Mouse (Mus musculus): ENCODE measurements around the gene Nars2.
"Not testable (repeated sequence)": the region's sequence is repeated elsewhere in the genome, so short reads cannot be mapped to it uniquely, and the experiment has no call there.

The Nars2 gene

DNA sequence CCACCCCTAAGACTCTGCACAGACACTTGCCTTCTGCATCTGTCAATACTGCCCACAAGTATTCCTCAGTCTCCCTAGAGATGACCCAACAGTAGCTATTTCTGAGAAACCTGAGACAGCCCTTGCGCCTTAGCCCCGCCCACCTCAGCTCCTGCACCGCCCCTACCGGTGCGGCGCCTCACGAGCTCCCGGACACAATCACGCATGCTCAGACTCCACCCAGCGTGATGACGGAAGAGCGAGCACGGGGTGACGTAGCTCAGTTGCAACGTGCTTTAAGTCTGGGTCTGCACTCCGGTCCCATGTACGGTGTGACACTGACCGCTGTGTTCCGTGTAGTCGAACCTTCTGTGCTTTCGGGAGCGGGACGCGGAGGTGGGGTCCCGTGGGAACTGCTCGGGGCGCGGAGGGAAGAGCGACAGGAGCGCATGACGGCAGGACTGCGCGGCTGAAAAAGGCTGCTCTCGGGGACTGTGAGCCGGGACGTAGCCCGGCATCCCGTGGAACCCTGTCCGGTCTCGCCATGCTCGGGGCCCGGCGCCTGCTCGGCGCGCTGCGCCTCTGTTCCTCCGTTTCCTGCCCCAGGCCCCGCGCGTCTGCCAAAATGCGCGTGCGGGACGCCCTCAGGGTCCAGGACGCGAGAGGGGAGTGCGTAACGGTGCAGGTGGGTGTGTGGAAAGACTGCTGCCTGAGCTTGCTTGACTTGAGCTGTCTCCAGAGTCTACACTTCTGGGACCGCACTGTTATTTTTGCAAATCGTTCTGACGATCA, at the start of gene Nars2:
Gene Nars2, plus strand, starts transcription at position 225 of the 771 bp plus-strand sequence.
- in situ Hi-C loops (cut with MboI), result no loop called here

DNA sequence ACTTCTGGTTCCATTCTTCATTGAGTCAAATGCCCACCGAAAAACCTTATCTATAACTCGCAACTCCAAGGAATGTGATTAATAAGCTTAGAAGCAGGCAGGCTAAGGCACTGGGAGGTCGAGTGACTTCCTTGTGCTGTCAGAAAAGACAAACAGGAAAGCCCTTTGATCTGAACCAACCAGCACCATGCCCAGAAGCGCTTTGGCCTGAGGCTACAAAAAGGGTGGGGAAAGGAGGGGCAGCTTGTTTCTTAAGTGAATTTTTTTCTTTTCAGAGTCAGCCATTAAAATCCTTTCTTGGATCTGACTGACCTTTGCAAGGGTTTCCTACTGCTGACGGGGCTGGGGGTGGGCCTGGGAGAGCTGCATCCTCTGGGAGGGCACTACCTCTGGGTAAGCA, 49.1 kb upstream of the Nars2 start:
- in situ Hi-C loops (cut with MboI), result no loop called here

DNA sequence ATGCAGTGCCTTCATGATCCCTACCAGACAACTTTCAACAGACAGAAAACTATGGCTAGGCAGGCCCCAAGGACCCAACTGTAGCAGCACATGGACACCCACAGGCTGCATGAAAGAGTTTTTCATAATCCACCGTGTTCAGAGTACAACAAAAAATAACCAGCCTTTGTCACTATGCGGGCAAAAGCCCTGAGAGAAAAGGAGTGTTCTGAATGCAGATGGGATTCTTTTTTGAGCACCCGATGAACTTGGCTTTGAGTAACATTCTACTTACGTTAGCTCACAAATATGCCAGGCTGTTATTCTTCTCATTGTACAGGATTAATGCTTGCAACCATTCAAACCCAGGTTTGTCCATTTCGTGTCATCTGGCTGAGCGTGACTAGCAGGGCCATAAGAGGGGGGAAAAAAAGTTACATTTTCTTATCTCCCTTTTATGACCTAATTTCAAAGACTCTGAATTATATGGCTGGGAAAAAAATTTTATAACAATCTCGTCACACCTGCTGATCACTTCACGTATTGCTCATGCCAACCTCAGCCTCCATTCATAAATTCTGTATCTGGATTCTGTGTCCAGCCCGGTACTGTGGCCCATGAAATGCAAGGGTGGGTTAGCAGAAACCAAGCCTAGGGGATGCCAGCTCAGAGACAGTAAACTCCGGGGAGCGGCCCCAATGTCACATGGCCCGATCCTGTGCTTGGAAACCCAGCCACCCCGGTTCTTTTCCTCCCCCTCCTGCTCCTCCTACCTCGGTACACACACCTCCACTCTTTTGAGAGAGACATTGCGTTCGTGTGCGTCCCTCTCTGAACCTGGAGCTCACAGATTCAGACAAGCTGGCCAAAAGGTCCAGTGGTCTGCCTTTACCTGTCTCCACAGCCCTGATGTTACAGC, 48.0 kb upstream of the Nars2 start:
- in situ Hi-C loops (cut with MboI), result no loop called here

DNA sequence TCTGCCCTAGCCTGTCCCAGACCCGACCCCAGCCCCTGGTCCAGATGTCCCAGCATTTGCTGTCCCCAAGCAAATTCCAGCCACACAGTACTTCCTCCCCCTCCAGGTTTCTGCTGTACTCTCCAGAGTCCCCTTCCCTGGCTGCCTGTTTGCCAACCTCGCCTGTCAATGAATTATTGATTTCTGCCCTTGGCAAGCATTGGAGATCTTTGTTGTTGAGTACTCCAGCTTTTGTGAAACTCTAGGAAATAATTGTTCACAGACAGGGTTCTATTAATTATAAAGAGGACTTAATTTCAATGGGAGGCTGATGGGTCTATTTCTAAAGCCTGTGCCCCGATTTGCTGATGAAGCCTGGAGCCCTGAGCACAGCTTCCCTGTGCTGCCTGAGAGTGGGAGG, 46.9 kb upstream of the Nars2 start:
- in situ Hi-C loops (cut with MboI), result no loop called here

DNA sequence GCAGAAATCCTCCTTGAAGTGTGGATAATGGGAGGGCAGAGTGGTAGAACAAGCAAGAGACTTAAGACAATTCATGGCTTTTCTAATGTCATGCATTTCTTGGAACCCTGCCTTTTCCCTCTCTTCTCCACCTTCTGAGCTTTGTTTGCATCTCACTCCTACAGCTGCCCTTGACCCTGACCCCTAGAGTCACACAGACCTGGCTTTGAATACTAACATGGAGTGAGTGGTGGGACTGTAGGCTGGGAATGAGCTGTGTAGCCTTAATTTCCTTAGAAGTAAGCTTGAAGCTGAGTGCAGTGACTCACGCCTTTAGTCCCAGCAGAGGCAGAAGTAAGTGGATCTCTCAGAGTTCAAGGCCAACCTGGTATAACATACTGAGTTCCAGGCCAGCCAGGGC, 46.4 kb upstream of the Nars2 start:
- in situ Hi-C loops (cut with MboI), result no loop called here

DNA sequence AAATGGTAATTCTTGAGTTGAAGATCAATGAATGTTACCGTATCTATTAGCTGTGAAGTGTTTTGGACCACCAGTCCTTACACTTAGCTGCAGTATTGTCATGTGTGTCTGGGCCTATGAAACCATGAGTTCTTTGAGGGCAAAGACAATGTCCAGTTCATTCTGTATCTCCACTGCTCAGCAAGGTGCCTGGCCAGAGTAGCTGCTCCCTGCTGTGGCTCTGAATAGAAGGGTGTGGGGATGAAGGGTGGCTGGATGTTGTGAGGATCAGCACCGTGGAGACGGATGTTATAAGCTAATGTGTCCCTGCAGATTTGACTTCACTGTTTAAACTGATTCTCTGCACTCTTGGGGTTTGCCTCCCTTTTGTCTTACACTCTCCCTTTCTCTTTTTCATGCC, 45.9 kb upstream of the Nars2 start:
- in situ Hi-C loops (cut with MboI), result no loop called here

DNA sequence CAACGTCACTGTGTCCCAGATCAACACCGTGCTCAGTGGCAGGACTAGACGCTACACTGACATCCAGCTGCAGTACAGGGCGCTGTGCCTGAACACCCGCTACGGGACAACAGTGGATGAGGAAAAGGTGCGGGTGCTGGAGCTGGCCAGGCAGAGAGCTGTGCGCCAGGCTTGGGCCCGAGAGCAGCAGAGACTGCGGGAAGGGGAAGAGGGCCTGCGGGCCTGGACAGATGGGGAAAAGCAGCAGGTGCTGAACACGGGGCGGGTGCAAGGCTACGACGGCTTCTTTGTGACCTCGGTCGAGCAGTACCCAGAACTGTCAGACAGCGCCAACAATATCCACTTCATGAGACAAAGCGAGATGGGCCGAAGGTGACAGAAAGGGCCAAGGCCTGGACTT, 45.1 kb upstream of the Nars2 start:
- in situ Hi-C loops (cut with MboI), result no loop called here

DNA sequence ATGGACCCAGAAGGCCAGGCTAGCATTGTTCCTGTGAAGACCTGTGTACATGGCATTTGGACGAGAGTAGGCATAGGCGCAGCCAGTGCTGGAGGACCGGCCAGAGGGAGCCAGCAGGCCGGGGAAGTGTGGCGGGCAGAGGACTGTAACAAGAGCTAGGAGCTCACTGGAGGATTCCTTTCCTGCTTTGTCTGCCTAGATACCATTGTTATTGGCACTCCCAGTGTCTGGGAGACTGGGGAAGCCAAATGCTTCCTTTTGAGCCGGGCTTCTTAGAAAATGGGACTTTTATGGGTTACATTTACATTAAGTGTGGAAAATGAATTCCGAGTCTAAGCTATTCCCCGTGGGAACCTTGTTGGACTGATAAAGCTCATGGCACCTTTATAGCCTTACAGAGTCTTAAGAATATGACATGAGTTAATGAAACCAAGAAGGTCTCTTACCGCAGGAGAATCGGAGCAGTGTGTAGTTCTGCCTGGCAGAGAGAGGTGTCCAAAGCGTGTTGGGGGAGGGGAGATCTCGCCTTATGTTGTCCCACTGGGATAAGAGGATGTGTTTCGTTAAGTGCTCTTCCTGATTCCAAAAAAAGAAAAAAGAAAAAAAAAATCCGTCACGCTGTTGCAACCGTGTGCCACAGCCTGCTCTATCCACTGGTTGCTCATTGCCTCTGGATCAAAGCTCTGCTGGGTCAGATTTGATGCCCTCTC, 43.2 kb upstream of the Nars2 start:
- in situ Hi-C loops (cut with MboI), result no loop called here

DNA sequence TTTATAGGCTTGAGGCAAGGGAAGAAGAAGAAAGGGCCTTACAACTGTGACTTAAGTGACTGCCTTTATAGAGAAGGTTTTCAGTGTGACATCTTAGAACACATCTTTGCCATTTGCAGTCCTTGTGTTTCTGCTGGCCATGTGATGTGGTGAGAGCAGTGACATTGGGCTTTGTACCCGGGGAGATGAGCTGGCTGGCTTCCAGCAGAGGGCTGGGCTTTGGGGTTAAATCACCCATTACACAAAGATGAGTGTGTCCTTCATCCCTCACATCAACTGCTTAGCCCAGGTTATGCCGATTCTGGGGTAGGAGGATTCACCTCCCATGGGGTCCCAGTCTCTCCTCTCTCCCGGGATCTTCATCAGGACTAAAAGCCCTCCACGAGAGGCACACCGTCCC, 41.4 kb upstream of the Nars2 start:
- in situ Hi-C loops (cut with MboI), result no loop called here

DNA sequence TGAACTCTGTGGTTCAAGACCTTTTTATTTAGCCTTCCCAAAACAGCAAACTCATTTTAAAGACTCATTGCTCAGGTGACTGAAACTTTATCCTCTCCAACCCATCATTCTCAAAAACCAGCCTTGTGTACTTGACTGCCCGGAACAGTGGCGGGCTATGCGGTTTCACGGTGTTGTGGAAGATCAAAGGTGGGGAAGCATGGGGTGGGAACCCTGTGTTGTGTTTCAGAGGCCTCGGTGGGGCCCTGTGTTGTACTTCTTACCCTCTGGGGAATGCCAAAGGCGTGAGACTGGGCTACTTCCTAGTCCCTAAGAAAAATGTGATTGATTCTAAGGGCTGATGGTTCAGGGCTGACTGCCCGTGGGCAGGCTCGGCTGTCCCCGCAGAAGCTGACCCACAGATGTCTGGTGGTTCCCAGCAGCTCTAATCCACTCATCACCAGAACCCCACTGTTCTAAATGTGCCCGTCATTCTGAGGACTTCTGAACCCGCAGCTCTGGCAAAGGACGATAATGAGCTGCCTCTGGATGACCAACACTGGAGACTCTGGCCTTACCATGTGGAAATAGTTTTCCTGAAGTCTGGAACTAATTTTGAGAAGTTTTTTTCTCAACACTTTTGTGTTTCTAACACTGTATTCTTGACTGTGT, 40.9 kb upstream of the Nars2 start:
- in situ Hi-C loops (cut with MboI), result no loop called here

DNA sequence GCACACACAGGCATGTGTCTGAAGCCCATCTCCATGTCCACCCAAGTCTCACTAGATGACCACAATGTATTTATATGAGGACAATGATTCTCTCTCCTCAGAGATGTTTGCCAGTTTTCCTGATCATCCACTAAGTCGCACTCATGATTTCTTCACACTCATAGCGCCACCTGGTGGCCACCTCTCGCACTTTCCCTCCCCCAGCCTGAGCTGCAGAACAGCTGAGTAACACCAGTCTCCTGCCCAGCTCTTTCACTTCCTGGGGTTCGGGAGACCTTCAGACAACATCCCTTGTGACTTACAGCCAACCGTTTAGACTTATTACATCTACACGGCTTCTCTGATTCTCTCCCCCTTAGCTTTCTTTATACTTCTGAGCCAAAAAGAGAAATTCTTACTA, 37.3 kb upstream of the Nars2 start:
- in situ Hi-C loops (cut with MboI), result no loop called here

DNA sequence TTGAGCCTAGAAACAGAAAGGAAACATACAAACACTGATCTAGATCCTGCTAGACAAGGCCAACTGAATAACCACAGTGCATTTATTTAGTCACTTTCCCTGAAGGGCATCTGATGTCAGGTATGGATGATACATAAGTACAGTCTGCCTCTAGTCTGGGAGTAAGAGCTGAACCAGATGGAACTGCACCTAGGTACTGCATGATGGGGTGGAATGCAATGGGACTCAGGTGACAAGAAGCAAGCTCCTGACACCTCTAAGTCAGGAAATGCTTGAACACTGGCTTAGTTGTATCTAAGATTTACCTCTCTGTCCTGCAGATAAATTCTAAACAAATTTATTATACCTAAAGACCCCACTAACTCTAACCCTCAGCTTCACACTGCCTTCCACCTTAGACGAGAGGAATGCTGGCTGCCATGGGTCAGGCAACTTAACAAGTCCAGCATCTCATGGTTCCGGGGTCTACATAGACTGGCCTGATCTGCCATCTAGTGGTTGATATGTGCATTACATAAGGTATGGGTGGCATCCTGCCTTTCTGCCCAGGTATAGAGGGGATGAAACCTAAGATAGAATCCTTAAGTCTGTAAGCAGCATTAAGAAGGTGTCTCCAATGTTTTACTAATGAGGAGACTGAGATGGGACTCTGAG, 35.7 kb upstream of the Nars2 start:
- in situ Hi-C loops (cut with MboI), result no loop called here

DNA sequence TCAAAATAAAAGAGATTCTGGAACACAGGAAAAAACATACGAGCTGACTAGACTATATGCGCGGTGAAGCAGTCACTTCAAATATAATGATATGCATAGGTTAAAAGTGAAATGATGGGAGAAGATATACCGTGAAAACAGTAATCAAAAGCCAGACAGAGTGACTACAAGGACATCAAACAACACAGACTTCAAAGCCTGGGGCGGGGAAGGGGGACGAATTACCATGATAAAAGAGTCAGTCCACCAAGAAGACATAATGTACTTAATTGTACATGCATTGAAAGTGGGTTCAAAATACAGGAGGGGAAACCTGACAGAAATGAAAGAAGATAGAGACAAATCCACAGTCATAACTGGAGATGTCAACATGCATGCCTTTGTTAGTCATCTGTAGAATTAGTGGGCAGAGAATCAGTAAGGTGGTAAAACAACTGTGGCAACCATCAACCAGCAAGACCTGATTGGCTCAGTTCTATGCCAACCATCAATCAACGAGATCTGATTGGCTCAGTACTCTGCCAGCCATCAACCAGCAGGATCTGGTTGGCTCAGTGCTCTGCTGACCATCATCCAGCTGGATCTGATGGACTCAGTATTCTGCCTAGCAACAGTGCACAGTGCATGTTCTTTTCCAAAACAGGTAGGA, 30.7 kb upstream of the Nars2 start:
- in situ Hi-C loops (cut with MboI), result loop anchor here (10.0 kb wide), 1 partner anchor 406 kb away; no protein-coding TSS in a partner anchor

DNA sequence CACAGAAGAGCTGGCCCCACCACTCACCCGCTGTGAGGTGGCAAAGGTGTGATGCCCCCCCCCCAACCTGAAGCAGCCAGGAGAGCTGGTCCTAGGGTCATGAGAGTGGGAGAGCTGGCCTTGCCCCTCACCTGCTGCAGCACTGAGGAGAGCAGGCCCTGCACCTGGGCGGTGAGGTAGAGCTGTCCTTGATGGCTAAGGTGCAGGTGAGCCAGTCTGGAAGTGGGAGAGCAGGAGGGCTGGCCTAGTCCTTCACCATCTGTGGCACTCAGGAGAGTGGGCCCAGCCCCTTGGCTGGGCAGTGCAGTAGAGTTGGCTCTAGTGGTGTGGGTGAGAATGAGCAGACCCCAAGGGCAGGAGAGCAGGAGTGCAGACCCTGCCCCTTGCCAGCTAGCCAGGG, 28.4 kb upstream of the Nars2 start:
- in situ Hi-C loops (cut with MboI), result loop anchor here (10.0 kb wide), 1 partner anchor 408 kb away; no protein-coding TSS in a partner anchor

DNA sequence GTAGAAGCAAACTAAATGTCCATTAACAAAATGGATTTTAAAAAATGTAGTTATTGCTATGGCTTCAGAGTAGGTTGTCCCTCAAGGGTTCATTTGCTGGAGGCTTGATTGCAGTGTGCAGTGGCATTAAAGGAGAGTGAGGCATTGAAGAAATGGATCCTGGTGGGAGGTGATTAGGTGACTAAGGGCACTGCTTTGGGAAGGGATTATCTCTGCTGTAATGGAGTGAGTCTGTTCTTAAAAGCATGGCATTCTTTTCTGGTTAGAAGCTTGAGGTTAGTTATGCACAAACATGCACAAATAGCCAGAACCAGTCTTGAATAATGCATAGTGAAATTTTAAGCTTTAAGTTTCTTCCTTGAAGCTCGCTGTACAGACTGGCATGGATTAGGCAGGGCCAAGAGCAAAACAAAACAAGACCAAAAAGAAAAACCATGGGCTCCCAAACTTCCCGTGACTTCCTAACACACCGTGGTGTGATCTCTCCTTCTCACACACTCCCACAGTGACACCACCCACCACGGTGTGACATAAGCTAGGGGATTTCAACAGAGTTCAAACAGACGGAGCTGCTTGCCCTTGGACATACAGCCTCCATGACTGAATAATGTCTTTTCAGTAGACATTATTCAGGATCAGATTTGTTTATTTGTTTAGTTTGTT, 7.5 kb upstream of the Nars2 start:
- in situ Hi-C loops (cut with MboI), result no loop called here

DNA sequence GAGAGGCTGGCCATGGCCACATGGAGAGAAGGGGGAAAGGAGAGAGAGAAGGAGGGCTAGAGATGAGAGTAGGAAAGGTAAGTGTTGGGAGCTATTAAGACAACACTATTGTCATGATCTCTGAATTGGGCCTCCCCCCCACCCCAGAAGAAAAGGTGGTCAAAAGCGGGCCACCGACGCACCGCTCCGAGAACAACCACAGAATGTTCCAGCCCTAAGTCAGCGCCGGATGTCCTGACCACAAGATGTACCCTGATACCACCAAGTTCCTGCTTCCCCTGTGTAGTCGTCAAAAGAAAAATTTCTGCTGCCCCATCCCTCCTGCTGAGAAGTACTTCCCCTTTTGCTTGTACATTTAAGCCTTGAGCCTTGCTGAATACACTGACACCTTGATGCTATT, 4.8 kb upstream of the Nars2 start:
- in situ Hi-C loops (cut with MboI), result not testable (repeated sequence)

DNA sequence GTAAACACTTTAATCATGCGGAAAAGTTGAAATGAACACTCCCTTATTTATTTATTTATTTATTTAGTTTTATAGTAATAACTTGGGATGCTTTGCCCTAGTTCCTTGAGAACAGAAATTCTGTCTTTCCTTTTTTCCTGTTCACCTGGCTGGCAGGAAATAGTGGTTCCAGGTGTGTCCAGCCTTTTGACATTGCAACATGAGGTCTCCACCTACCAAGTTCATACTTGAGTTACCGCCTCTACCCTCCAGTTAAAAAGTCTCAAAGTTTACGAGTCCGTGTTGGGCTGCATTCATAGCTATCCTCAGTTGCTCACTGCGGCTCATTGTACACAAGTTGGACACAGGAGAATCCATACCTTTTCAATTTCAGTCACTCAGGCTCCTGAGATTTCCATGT, 789 bp downstream of the Nars2 start:
- in situ Hi-C loops (cut with MboI), result no loop called here

DNA sequence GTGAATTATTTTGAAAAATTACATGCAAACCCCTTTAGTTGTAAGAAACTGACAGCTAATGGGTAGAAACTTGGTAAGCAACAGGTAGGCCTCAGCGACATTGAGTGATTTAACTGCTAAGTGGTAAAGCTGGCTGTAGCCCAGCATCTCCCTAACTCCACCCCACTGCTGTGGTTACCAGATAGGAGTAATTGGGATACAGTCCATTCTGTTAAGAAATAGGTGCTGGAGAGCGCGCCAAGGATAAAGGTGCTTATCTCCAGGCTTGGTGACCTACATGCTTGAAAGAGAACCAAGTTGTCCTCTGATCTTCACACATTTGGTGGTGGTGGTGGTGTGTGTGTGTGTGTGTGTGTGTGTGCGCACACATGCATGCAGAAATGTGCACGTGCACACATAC, 7.9 kb downstream of the Nars2 start:
- in situ Hi-C loops (cut with MboI), result no loop called here

DNA sequence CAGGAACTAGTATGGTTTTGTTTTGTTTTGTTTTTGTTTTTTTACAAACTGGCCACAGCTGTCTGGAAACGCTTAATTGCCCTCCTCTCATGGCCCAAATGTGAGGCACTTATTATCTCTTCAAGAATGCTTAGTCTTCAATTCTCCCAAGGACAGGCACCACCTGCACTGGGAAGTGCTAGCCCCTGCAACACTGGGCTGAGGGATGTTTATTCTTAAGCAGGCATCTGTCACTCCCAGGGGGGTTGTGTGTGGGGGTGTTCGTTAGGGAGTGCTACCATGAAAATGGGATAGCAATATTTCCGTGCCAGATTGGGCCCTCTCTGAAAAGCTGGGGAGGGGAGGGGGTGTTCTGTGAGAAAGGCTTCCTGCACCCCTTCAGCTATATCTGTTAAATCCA, 15.9 kb downstream of the Nars2 start:
- in situ Hi-C loops (cut with MboI), result no loop called here

DNA sequence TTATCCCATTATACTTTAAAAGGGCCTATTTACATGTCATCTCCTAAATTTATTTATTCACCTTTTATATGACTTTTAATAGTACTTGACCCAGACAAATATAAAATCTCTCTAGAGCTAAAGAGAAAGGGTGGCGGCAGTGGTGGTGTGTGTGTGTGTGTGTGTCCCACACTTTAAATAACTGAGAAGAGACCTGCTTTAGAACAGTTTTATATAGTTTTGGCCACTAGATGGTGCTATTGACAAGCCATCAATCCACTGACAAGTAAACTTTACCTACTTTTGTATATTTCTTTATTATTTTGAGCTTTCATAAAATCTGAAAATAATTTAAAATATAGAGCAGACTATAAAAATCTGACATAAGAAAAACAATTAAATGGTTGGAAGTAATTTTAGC, 19.1 kb downstream of the Nars2 start:
- in situ Hi-C loops (cut with MboI), result loop anchor here (10.0 kb wide), 1 partner anchor 334 kb away; no protein-coding TSS in a partner anchor
